Mouse (Mus musculus) Patski (cell line): Measurements from ENCODE around the gene Ezh1. TPM values are rescaled to one million over a fixed set of nuclear protein-coding genes. Genes with fewer than 3 reads are reported as not detected.

Source experiments
- ATAC-seq: fragments of 100-300 bp; one replicate; pipeline ENCODE4 v1.8.0; 2021
- CTCF ChIA-PET: fragments of 350-600 bp; sonication (Branson Sonifier 250); formaldehyde crosslinking; loops from one replicate; lab custom pipeline; 2022; ENCODE audit warnings: inconsistent platforms; lab: Charles Lee
- POLR2A ChIA-PET: fragments of 350-600 bp; sonication (Branson Sonifier 250); formaldehyde crosslinking; loops from one replicate; lab custom pipeline; 2022; ENCODE audit warnings: antibody characterized with exemption, inconsistent platforms; lab: Charles Lee
- DNase-seq: peaks from one replicate; pipeline ENCODE4 v3.0.0-alpha.2; 2011; ENCODE audit warnings: low read depth, low spot score
- H3K27me3 ChIP-seq: fragments of 371-371 bp; one replicate; pipeline ENCODE4 v1.5.1; 2021
- CTCF ChIP-seq: fragments of 100-300 bp; IDR thresholded peaks from one replicate; pipeline ENCODE4 v1.5.1; 2021
- in situ Hi-C: fragments of 300-500 bp; cut with MboI; formaldehyde crosslinking; loops from 3 replicates; pipeline ENCODE4 v1.11.1; 2018; ENCODE audit warnings: low pct_unique_long_range_greater_than_20kb, mixed read lengths
- polyA plus RNA-seq: library from polyadenylated mRNA; unstranded; gene quantifications from one replicate; pipeline ENCODE4 v1.2.3, GENCODE M21; 2021

Ezh1 gene
- 52.0 TPM for polyA plus RNA-seq

DNA sequence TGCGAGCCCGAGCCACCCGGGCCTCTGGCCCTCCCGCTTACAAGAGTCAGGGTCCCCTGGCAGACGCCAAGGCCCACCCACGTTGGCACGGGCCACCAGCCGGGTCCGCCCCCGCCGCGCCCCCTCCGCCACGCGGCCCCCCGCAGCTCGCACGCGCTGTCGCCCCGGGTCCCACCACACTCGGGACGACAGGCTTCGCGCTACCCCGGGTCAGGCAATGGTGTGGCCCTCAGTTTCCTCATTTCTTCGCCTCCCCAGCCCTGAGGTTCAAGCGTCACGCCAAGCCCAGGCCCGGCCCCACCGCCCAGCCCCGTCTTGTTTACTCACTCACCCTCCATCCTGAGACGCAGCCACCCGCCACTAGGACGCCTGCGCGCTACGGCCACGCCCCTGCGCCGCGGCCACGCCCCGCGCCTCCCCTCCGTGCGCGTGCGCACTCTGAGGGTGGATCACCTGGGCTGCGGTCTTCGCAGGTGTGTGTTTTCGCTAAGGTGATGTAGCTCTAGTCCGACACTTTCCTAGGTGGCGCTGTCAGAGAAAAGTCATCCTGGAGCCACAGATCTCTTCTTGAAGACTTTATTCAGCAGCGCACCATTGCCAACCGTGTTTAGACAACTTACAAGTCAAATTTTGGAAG lies at the start of gene Ezh1:
Gene Ezh1, minus strand, starts transcription at position 399 of the 637 bp plus-strand sequence.
- H3K27me3 ChIP-seq: no peaks in the 10 kb centered on the region
- TF ChIP-seq CTCF: no peak
- in situ Hi-C loops: no loop called here
- DNase-seq (no peak), ATAC-seq (peak; percentile 57)
- CTCF ChIA-PET: no interaction called here
- POLR2A ChIA-PET: no interaction called here

DNA sequence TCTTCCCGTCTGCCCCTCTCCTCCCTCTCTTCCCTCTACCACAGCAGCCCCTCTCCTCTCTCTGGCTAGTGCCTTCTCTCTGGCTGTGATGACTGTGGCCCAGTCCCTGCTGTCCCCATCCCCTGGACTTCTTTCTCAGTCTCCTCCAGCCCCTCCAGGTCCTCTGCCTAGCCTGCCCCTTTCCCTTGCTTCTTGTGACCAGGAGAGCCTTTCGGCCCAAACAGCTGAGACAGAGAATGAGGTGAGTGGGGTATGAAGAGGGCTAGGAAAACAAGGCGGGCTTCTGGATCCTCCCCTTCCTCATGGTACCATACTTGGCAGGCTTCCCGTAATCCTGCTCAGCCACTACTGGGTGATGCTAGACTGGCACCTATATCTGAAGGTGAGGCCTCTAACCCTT lies 49.0 kb upstream of the Ezh1 start:
- CTCF ChIA-PET: no interaction called here
- in situ Hi-C loops: no loop called here

DNA sequence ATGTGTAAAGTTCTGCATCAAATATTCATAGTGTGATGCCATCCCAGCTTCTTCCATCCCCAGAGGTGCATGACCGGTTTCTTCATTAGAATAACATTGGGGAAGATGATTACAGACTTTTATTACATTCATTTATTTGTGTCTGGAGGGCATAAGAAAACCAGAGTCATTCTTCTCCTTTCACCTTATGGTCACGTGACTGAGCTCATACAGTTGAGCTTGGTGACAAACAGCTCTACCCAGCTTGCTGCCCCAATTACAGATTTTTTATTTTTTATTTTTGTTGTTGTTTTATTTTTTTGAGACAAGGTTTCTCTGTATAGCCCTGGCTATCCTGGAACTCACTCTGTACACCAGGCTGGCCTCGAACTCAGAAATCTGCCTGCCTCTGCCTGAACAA lies 46.2 kb upstream of the Ezh1 start:
- in situ Hi-C loops: no loop called here
- no peak for DNase-seq
- H3K27me3 ChIP-seq: no peaks in the 10 kb centered on the region
- ChIA-PET POLR2A (interaction anchor here (1.6 kb wide), 1 partner anchor 12 kb away, joined by 5 read pairs; the partner anchor contains the start of gene Wnk4), CTCF (interaction anchor here (1.0 kb wide), 1 partner anchor 30 kb away, joined by 3 read pairs; the partner anchor contains the start of gene Becn1)
- no peak for TF ChIP-seq CTCF
- no peak for ATAC-seq

More for the DNA sequence above, 49.0 kb upstream of the Ezh1 start:
- POLR2A ChIA-PET: interaction anchor here (6.1 kb wide), 1 partner anchor 16 kb away, joined by 51 read pairs; the partner anchor contains the start of gene Wnk4
- ATAC-seq (no peak), DNase-seq (no peak)
- no peaks in the 10 kb centered on the region for H3K27me3 ChIP-seq
- TF ChIP-seq CTCF: no peak

DNA sequence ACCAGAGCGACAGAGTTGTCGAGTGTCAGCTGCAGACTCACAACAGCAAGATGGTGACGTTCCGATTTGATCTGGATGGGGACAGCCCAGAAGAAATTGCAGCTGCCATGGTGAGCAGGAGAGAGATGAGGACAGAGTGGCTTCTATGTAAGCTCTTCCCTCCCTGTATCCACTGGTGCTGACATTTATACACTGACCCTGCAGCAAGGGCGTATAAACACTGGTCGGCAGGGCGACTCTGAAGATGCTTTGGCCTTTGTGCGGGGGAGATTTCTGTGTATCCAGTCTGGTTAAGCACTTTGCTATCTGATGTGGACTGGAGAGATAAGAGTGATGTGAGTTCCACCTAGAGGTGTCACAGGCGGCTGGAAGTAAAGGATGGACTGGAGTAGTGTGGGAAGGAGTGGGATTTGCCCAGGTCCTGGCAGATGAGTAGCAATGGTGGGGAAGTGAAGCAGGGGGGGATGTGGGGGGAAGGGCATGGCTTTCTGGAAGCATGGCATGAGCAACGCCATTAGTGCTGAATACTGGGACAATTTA lies 43.4 kb upstream of the Ezh1 start:
- no peak for TF ChIP-seq CTCF
- in situ Hi-C loops: no loop called here
- ChIA-PET POLR2A (interaction anchor here (0.7 kb wide), 1 partner anchor 20 kb away, joined by 3 read pairs; no protein-coding TSS in a partner anchor), CTCF (no interaction called here)
- no peak for ATAC-seq
- DNase-seq: no peak
- H3K27me3 ChIP-seq: no peaks in the 10 kb centered on the region

DNA sequence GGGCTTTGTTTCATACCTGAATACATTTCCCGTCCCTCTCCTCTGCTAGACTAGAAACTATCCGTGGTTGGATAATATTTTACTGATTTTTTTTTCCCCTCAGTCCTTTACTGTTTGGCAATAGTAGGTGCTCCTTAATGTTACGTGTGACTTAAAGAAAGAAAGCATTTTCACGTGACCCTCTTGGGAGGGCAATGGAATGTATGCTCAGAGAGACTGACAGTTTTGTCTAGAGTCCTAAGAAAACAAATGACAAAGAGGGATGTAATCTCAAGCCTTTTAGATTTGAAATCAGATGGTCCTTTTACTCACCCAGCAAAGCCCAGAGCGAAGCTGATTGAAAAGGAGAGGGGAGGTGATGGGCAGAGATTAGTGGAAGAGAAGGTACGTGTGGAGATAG lies 39.6 kb upstream of the Ezh1 start:
- CTCF ChIA-PET: interaction anchor here (0.8 kb wide), 1 partner anchor 129 kb away, joined by 3 read pairs; no protein-coding TSS in a partner anchor
- POLR2A ChIA-PET: interaction anchor here (1.1 kb wide), 1 partner anchor 12 kb away, joined by 3 read pairs; the partner anchor contains the start of gene Vps25
- no peak for TF ChIP-seq CTCF
- in situ Hi-C loops: no loop called here
- no peak for ATAC-seq
- no peaks in the 10 kb centered on the region for H3K27me3 ChIP-seq
- no peak for DNase-seq

DNA sequence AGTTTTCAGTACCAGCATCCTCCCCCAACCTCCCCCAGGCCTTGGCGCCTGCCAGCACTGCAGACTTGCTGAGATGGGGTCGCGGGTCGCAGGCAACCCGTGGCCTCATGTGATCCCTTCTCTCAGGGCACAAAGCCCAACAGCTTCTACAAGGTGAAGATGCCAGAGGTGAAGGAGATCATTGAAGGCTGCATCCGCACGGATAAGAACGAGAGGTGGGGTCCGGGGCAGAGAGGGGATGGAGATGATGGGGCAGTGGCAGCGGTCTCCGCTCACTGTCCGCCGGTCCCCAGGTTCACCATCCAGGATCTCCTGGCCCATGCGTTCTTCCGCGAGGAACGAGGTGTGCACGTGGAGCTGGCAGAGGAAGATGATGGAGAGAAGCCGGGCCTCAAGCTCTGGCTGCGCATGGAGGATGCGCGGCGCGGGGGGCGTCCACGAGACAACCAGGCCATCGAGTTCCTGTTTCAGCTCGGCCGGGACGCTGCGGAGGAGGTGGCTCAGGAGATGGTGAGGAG lies 38.8 kb upstream of the Ezh1 start:
- TF ChIP-seq CTCF: no peak
- CTCF ChIA-PET: no interaction called here
- POLR2A ChIA-PET: no interaction called here
- in situ Hi-C loops: no loop called here
- no peak for DNase-seq
- ATAC-seq: no peak
- H3K27me3 ChIP-seq: no peaks in the 10 kb centered on the region

DNA sequence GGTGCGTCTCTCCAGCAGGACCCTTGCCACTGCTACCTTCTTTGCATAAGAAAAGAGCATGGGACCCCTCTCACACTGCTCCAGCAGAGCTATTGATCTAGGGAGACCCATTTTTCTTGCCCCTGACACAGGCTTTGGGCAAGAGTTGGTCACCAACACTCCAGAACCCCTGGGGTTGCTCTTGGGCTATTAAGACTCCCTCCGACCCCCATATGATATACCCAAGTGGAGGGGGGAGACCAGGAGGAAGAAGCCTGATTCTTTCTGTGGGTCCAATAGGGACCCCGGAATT lies 37.7 kb upstream of the Ezh1 start:
- in situ Hi-C loops: no loop called here
- ATAC-seq (no peak), DNase-seq (no peak)
- ChIA-PET CTCF (no interaction called here), POLR2A (no interaction called here)
- no peak for TF ChIP-seq CTCF
- H3K27me3 ChIP-seq: no peaks in the 10 kb centered on the region

DNA sequence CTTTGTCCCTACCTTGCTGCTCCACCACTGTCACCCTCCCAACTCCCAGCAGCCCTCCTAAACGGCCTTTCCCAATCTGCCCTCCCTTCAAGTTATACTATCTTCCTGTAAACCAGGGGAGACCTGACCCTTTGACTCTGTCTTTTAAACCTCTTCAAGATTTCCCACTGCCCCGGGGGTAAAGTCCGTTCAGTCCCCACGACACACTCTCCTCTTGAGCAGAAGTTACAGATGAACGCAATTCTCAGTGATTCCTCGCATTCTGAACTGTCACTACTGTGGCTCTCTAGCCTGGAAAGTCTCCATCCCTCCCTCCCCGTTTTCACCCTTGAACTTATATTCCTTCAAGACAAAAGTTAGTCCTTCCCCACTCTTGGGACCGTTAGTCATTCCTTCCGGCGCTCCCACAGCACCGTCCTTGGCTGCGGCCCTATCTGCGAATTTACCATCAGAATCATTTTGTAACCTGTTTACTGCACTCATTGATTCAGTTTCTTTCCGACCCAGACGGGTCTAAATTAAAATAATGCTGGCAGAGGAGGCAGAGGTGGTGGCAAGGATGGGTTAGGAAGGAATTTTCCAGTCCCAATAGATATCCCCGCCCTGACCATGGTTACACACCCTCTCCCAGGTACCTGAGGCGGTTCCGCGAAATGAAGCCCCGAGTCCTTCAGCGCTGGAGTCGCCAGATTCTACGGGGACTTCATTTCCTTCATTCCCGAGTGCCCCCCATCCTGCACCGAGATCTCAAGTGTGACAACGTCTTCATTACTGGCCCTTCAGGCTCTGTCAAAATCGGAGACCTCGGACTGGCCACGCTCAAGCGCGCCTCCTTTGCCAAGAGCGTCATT lies 37.1 kb upstream of the Ezh1 start:
- ATAC-seq: no peak
- ChIA-PET POLR2A (no interaction called here), CTCF (no interaction called here)
- H3K27me3 ChIP-seq: no peaks in the 10 kb centered on the region
- no peak for DNase-seq
- TF ChIP-seq CTCF: no peak
- in situ Hi-C loops: no loop called here

DNA sequence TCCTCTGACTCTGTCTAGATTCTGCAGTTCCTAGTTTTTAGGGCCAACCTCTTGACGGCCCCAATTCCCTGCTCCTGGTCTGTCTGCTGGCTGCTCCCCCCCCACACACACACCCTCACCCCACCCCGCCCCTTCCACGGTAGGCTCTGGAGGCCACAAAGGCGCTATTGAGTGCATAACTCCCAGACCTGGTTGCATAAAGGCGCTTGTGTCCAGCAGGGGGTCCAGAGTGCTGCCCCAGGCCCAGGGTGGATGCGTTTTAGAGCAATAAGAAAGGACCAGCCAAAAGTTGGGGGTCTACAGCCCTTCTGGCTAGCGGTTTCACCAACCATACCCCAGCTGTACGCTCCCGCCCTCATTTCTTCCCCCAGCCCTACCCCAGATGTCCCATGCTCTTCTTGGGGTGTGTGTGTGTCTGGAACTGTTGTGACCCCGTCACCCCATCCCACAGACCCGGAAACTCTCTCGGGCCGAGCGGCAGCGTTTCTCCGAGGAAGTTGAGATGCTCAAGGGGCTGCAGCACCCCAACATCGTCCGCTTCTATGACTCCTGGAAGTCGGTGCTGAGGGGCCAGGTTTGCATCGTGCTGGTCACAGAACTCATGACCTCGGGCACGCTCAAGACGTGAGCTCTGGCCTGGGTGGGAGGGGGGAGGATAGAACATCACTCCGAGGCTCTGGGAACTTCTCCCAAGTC lies 36.2 kb upstream of the Ezh1 start:
- CTCF ChIA-PET: no interaction called here
- DNase-seq: no peak
- in situ Hi-C loops: no loop called here
- H3K27me3 ChIP-seq: no peaks in the 10 kb centered on the region
- POLR2A ChIA-PET: no interaction called here
- no peak for ATAC-seq
- no peak for TF ChIP-seq CTCF

DNA sequence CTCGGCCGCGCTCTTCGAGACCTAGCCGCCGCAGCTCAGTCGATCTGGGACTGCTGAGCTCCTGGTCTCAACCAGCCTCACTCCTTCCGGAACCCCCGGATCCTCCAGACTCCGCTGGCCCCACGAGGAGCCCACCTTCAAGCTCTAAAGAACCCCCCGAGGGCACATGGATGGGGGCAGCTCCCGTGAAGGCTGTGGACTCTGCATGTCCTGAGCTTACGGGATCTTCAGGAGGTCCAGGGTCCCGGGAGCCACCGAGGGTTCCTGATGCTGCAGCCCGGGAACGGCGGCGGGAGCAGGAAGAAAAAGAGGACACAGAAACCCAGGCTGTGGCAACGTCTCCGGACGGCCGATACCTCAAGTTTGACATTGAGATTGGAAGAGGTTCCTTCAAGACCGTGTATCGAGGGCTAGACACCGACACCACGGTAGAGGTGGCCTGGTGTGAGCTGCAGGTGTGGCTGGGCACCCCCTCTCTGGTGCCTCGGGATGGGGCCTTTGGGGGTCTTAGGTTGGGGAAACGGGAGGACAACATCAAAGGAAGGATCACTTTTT lies 34.6 kb upstream of the Ezh1 start:
- DNase-seq (no peak), ATAC-seq (peak; percentile 7)
- CTCF ChIA-PET: interaction anchor here (1.5 to 2.6 kb wide), 2 partner anchors 41 to 45 kb away, joined by 3 to 17 read pairs; partner anchors contain the start of gene Becn1
- in situ Hi-C loops: no loop called here
- H3K27me3 ChIP-seq: no peaks in the 10 kb centered on the region
- POLR2A ChIA-PET: interaction anchor here (0.6 to 4.8 kb wide), 7 partner anchors 8 to 41 kb away, joined by 3 to 51 read pairs (median 4); partner anchors contain the start of genes Becn1, Cntd1 and Coa3
- TF ChIP-seq CTCF: no peak
